Mouse (Mus musculus) erythroblast, embryonic 14.5 days (primary cell): Measurements from ENCODE around the gene Fbln7.

Experiments used
- GATA1 ChIP-seq: IDR thresholded peaks from 2 replicates; pipeline ENCODE4 v1.6.1; 2012; ENCODE audit warnings: low read length, inconsistent platforms, mixed read lengths
- TAL1 ChIP-seq: IDR thresholded peaks from 3 replicates; pipeline ENCODE4 v1.6.1; 2012; ENCODE audit warnings: low read length, inconsistent platforms, mixed read lengths

DNA sequence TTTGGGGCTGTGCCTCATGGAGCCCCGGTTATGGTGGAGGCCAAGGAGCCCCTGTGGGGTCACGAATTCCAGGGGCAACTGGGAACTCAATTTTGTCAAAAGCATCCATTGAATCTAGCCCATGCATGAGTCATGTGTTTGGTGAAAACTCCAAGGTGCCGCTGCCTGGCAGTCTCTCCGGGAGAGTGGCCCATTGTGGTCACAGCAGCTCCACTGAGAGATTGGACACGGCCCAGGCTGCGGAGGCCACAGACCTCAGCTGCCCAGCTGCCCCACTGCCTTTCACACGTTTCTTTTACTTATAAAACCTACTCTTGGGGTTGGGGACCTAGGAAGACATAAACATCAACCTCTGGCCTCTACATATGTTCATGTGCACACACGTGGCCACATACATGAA is 12.7 kb downstream of the Fbln7 start:
- no peak for TF ChIP-seq GATA1
- TF ChIP-seq TAL1: no peak
